Mouse (Mus musculus): ENCODE measurements around the gene Arhgef25.

The Arhgef25 gene

DNA sequence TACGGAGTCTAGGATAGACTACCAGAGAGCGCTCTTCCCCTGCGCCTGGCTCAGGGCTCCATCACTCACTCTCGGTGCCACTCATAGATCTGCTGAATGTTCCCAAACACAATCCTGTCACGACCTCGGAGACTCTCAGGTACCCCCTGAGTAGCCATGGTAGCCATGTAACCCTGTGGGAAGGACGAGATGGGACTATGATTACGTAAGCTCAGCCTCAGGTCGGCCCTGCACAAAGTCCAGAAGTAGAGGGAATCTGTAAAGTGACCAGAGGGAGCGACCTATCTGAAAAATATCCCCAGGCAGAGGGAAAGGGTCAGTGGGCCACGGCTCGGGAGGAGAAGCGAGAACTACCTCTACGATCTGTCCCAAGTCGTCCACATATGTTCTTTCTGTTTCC is 4.4 kb downstream of the Arhgef25 start:
- no peak for DNase-seq (ENCODE audit: low read depth, low spot score)

DNA sequence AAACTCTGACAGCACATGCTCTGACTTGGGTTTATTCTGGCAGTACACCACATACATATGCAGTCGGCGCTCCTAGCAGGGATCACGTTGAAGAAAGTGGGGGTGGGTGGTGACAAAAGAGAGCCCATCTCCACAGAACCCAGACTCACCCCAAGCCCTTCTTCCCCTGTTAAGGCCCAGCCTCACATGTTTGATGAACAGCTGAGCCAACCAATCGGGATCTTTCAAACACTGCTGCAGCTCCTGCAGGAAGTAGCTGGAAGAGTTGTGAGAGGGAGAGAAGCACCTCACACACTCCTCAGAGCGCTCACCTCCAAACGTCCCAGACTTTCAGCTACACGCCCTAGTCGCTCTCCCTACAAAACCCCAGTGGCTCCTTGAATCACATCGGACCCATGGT is 4.8 kb downstream of the Arhgef25 start:
- no peak for DNase-seq (ENCODE audit: low read depth, low spot score)

GRCm38 (mm10) chr10:127183759-127184158 is 6.1 kb downstream of the Arhgef25 start:
- no peak for DNase-seq (ENCODE audit: low read depth, low spot score)

DNA sequence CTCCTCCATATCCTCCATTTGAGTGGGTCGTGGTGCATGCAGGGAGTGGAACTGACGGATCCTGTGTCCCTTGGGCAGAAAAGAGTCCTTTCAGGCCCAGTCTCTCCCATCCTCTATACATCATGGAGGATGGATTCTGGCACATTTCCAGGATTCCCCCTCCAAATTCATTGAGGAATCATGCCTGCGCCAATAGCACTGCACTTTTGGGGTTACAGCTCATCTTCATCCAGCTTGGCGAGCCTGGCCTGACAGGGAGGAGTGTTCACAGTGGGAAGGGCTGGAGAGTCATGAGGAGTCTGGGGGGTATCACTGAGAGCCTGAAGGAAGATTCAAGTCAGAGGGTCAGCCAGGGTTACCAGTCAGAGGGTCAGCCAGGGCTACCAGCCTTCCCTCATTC is 7.3 kb downstream of the Arhgef25 start:
- no peak for DNase-seq (ENCODE audit: low read depth, low spot score)

DNA sequence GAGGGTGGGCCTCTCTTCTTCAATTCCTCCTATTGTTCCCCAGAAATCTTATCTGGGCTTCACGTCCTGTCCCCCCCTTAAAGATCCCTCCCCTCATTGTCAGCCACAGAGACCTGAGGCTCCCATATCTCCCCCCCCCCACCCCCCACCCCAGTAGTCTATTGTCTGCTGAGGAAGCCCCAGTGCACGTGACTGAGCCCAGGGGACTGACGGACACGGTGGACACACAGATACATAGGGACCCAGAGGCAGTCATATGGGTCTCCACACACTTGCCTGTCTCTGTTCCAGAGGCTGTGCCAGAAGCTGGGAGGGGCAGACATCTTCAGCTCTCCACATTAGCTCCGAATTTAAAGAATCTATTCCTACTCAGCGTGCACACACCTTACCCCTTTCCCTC is 8.3 kb downstream of the Arhgef25 start:
- DNase-seq (ENCODE audit: low read depth, low spot score): no peak

- no peak for DNase-seq (ENCODE audit: low read depth, low spot score)
Measured at GRCm38 (mm10) chr10:127180695-127181047, 9.2 kb downstream of the Arhgef25 start.

DNA sequence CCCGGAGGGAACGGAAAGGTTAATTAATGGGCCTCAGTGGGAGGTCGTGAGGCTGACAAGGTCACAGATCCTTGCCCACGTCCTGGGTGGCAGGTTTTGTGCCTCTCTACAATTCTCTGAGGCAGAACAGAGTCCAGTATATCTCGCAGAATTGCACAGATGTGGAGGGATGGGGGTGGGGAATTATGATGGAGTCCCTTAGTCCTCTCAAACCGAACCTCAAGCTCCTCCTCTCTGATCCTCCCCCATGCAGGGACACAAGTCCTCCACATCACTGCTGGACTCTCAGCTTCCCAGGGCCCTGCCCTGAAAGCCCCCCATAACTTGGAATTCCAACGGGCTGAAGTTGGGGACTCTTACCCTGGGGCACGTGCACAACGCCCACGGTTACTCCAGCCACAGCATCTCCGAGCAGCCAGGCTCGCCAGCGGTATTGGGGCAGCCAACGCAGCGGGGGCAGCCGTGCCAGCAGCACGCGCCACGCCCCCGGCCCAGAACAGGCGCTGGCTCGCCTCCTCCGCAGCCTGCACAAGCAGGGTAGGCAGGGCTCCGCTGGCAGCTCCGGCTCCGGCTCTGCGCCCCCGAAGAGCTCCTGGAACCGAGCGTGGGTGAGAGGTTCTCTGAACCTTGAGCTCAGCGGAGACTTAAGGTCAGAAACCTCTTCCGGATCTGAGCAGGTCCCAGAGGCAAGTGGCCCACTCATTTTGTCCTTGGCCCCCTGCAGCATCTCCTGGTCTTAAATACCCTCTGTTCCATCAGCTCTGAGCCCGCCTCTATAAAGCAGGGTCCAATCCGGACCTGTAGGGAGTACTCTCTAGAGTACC is 9.8 kb downstream of the Arhgef25 start, which contains the start of gene Slc26a10:
Gene Slc26a10, minus strand, starts transcription at position 775 of the 824 bp plus-strand sequence.
- DNase-seq (ENCODE audit: low read depth, low spot score): no peak

GRCm38 (mm10) chr10:127178286-127179027 is 11.4 kb downstream of the Arhgef25 start:
- DNase-seq (ENCODE audit: low read depth, low spot score): no peak

DNA sequence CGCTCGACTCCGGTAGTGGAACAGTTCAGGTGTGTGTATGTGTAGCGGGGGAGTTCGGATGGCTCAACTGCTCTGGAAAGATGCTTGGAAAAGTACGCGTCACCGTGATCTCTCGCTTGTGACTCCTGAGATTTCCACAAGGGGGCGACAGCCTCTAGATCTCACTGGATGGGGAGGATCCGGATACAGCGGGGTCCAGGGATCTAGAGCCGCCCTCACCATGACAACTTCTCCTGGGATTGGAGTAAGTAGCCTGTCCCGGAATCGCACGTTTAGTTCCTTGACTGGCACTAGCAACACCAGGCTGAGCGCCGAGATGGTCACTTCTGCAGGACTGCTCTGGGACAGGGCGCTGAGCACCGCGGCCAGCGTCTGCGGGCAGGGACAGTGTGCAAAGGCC is 12.2 kb downstream of the Arhgef25 start:
- DNase-seq (ENCODE audit: low read depth, low spot score): no peak

DNA sequence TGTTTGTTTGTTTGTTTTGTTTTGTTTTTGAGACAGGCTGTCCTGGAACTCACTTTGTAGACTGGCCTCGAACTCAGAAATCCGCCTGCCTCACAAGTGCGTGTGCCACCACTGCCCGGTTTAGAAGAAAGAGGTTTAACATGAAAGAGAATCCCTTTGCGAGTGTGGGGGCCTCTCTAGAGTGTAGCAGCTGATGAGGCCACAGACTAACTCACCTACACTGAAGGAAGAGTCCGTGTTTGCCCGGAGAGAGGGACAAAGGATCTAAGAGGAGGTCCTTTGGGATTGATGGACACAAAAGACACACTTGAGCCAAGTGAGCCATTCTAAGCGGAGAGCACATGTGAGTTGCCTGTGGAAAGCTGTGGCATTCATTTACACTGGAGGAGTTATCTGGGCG is 12.6 kb downstream of the Arhgef25 start:
- no peak for DNase-seq (ENCODE audit: low read depth, low spot score)

DNA sequence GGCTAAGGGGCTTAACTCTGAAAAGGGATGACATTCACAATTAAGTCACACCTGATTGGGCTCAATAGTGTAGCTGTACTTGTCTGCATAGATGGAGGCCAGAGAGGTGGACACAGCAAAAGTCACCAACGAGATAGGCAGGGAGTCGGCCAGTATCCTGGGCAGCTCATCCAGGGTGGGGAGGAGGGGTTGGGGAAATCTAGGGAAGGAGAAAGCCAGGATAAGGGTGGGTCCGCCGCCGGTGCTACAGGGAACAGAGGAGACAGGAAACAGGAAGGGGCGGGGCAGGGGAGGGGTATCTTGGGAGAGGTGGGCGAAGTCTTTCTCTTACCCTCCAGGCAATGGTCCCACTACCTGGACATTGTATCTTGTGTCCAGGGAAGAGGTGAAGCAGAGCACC is 13.1 kb downstream of the Arhgef25 start:
- no peak for DNase-seq (ENCODE audit: low read depth, low spot score)

GRCm38 (mm10) chr10:127176228-127176627 is 13.7 kb downstream of the Arhgef25 start:
- no peak for DNase-seq (ENCODE audit: low read depth, low spot score)

DNA sequence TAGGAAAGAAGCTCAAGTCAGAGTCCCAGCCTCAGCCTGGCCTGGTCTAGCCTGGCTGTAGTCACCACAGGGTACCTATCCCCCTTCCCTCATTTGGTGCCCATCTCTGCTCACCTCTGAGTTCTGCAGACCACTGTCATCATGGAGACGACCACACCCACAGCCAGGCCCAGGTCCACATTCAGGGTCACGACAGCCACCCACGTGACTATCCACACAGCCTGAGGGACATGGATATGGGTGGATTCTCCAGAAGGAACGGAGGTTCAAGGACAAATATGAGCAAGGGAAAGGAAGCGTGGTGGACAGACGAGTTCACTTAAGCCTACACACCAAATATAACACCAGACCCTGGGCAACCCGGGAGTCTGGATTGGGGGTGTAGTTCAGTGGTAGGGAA is 15.7 kb downstream of the Arhgef25 start:
- no peak for DNase-seq (ENCODE audit: low read depth, low spot score)

GRCm38 (mm10) chr10:127173148-127174065 is 16.5 kb downstream of the Arhgef25 start:
- no peak for DNase-seq (ENCODE audit: low read depth, low spot score)

GRCm38 (mm10) chr10:127171631-127172200 is 18.2 kb downstream of the Arhgef25 start:
- DNase-seq (ENCODE audit: low read depth, low spot score): no peak

DNA sequence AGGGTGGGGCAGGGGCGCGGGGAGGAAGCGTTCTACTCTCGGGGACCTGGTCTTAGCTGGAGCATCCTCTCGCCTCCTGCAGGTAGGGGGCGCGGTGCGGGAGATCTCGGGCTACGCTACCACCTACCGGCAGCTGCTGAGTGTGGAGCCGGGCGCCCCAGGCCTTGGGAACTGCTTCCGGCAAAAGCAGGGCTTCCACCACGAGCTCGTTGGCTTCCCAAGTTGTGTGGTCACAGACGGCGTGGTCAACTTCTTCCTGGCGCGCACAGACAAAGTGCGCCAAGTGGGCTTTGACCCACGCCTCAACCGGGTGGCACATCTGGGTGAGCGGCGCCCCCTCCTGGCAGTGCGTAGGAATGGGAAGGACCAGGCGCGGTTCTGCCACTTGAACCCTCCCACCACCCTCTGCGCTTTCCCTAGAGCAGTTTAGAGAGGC is 19.0 kb downstream of the Arhgef25 start:
- DNase-seq (ENCODE audit: low read depth, low spot score): no peak

DNA sequence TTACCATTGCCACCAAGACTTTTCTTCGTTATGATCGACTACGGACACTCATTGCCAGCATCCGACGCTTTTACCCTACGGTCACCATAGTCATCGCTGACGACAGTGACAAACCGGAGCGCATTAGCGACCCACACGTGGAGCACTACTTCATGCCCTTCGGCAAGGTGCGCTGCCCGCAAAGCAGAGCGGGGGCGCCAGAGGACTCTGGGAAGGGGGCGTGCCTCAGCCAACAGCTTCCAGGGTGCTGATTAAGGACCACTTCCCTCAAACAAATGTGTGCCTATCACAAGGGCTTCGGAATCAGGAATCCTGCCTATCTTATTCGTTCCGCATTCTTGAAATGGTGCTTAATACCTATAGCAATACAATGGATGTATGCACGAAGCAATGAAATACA is 19.9 kb downstream of the Arhgef25 start:
- DNase-seq (ENCODE audit: low read depth, low spot score): no peak

- DNase-seq (ENCODE audit: low read depth, low spot score): no peak
Measured at GRCm38 (mm10) chr10:127167614-127168192, 22.2 kb downstream of the Arhgef25 start.

GRCm38 (mm10) chr10:127166771-127167613 is 22.9 kb downstream of the Arhgef25 start:
- DNase-seq (ENCODE audit: low read depth, low spot score): no peak

DNA sequence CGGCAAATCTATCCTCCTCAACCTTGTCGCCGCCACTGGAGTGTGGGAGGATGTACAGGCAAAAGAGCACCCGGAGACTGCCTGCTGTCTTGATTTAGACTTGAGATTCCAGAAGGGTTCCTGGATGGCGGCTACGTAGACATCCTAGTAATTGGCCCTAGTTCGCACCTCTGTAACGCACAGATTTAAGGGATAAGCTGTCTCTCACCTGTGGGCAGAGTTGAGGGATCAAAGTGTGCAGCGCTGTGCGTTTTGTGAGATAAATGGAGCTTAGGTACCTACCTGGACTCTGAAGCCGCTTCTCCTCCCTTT is 23.5 kb downstream of the Arhgef25 start:
- no peak for DNase-seq (ENCODE audit: low read depth, low spot score)

All from embryo, embryonic 11.5 days (tissue).